Mouse (Mus musculus): ENCODE measurements around the gene Phb.

DNA sequence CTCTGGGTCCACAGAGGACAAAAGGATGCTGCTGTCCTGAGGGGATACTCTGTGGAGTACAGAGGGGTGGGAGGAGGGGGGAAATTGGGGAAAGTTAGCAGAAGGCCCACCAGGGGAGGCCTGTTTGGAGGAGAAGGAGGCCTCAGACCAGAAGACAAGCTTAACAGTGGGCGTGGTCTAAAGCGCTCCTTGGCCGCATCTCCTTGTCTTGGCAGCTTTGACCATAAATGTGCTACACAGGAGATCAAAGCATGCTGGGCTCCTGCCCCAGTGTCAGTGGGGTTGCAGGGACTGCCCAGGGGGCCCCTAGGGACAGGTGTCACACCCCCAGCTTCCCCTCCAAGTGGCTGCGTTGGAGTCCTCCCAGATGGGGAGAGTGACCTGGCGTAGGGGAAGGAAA lies 22.9 kb upstream of the Phb start:
- TF ChIP-seq CTCF (IDR thresholded peaks at IDR 0.05; ENCODE audit: low read depth, low read length) = no peak
- TF ChIP-seq EP300 (IDR thresholded peaks at IDR 0.05; ENCODE audit: insufficient read depth, low read depth, low read length) = no peak
- no peak for TF ChIP-seq POLR2A (IDR thresholded peaks at IDR 0.05; ENCODE audit: insufficient read depth, low read length)

All from ES-Bruce4 (cell line).